Mouse (Mus musculus): Measurements from ENCODE around the gene Eef2. TPM values are rescaled to one million over a fixed set of nuclear protein-coding genes. Genes with fewer than 3 reads are reported as not detected.
"Not testable (repeated sequence)": the region's sequence is repeated elsewhere in the genome, so short reads cannot be mapped to it uniquely, and the experiment has no call there.

The Eef2 gene
- polyA plus RNA-seq, 1 experiment from 2014 or later = 549 TPM

- peak overlapping the region; percentile 72 for H3K4me2 ChIP-seq (ENCODE audit: low read depth, low read length)
Measured at GRCm38 (mm10) chr10:81175345-81175701, 1.1 kb upstream of the Eef2 start.

DNA sequence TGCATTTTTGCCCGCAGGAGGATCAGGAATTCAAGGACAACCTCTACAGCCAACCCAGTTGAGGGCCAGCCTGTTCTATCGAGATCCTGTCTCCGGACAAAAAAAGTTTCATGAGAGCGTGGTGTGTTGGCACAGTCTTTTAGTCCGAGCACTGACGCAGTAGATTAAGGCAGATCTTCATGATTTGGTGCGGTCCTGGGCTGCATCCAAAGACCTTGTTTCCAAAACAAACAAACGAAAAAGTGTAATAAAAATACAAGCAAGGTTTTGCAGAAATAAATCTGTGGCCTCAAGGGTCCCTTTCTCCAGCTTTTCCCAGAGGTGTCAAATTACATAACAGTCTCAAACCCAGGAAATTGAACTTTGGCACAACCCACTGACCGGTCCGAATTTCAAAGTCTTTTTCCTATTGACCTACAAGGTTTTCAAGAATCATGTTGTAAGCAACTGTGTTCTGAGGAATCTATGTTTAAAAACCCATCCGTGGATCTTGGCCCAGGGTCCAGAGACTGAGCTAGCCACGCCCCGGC, 430 bp upstream of the Eef2 start:
- WGBS = 4% methylated on average over 13 of the region's 13 CpGs
- DNase-seq (ENCODE audit: low spot score) (no peak), ATAC-seq (ENCODE audit: low read depth) (peak; percentile 16)
- Histone ChIP-seq H3K4me3 (ENCODE audit: low read depth, low read length) (peak overlapping the region; percentile 94), H3K4me1 (ENCODE audit: control insufficient read depth, insufficient read depth, low read length) (peaks cover 15% of the 10 kb centered on the region), H3K9me3 (ENCODE audit: control insufficient read depth, low read length) (no peaks in the 10 kb centered on the region), H3K27me3 (replicated peaks; ENCODE audit: control insufficient read depth, insufficient read depth, low read length) (no peaks in the 10 kb centered on the region), H3K36me3 (ENCODE audit: control insufficient read depth, insufficient read depth, low read length) (peaks cover 40% of the 10 kb centered on the region), H3K4me2 (ENCODE audit: low read depth, low read length) (peak overlapping the region; percentile 72), H3K27ac (replicated peaks; ENCODE audit: low read depth, low read length) (peak overlapping the region; percentile 88), H3K9ac (ENCODE audit: low read depth, low read length) (peak overlapping the region; percentile 53)

More at GRCm38 (mm10) chr10:81175345-81175701, 1.1 kb upstream of the Eef2 start:
- peaks cover 33% of the 10 kb centered on the region for H3K36me3 ChIP-seq (ENCODE audit: control insufficient read depth, insufficient read depth, low read length)
- WGBS = 7% methylated on average over 4 of the region's 4 CpGs
- DNase-seq (ENCODE audit: low spot score) = peak; percentile 55
- ATAC-seq (ENCODE audit: low read depth); H3K9me3 ChIP-seq (ENCODE audit: control insufficient read depth, low read length); H3K27me3 ChIP-seq (replicated peaks; ENCODE audit: control insufficient read depth, insufficient read depth, low read length): not testable (repeated sequence)
- H3K9ac ChIP-seq (ENCODE audit: low read depth, low read length) = peak overlapping the region; percentile 56; the same call in 1 of the 2 replicates
- H3K4me1 ChIP-seq (ENCODE audit: control insufficient read depth, insufficient read depth, low read length) = peaks cover 15% of the 10 kb centered on the region
- peak overlapping the region; percentile 94 for H3K4me3 ChIP-seq (ENCODE audit: low read depth, low read length)
- peak overlapping the region; percentile 88 for H3K27ac ChIP-seq (replicated peaks; ENCODE audit: low read depth, low read length)

DNA sequence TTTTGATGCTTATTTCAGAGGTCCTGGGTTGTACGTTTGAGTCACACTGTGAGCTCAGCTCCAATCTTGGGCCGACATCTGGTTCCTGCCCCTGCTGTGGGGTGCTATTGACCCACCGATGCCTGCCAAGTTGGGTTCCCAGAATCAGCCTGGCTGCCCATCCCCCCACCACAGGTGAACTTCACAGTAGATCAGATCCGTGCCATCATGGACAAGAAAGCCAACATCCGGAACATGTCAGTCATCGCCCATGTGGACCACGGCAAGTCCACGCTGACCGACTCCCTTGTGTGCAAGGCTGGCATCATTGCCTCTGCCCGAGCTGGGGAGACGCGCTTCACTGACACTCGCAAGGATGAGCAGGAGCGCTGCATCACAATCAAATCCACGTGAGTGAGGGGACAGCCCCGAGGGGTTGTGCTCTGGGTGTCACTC, 1.1 kb downstream of the Eef2 start:
- H3K4me1 ChIP-seq (ENCODE audit: control insufficient read depth, insufficient read depth, low read length) = peaks cover 15% of the 10 kb centered on the region
- ATAC-seq (ENCODE audit: low read depth) = no peak
- 10% methylated on average over 16 of the region's 16 CpGs for WGBS
- peak overlapping the region; percentile 88 for H3K27ac ChIP-seq (replicated peaks; ENCODE audit: low read depth, low read length)
- no peak for DNase-seq (ENCODE audit: low spot score)
- H3K4me2 ChIP-seq (ENCODE audit: low read depth, low read length) = peak overlapping the region; percentile 98
- no peaks in the 10 kb centered on the region for H3K9me3 ChIP-seq (ENCODE audit: control insufficient read depth, low read length)
- peak overlapping the region; percentile 94 for H3K4me3 ChIP-seq (ENCODE audit: low read depth, low read length)
- H3K36me3 ChIP-seq (ENCODE audit: control insufficient read depth, insufficient read depth, low read length) = peaks cover 55% of the 10 kb centered on the region
- H3K27me3 ChIP-seq (replicated peaks; ENCODE audit: control insufficient read depth, insufficient read depth, low read length) = no peaks in the 10 kb centered on the region
- peak overlapping the region; percentile 98 for H3K9ac ChIP-seq (ENCODE audit: low read depth, low read length)

GRCm38 (mm10) chr10:81177958-81178712, 1.7 kb downstream of the Eef2 start:
- peak overlapping the region; percentile 98 for H3K9ac ChIP-seq (ENCODE audit: low read depth, low read length)
- H3K9me3 ChIP-seq (ENCODE audit: control insufficient read depth, low read length) = no peaks in the 10 kb centered on the region
- peak overlapping the region; percentile 94 for H3K4me3 ChIP-seq (ENCODE audit: low read depth, low read length)
- no peaks in the 10 kb centered on the region for H3K27me3 ChIP-seq (replicated peaks; ENCODE audit: control insufficient read depth, insufficient read depth, low read length)
- H3K36me3 ChIP-seq (ENCODE audit: control insufficient read depth, insufficient read depth, low read length) = peaks cover 55% of the 10 kb centered on the region
- H3K4me2 ChIP-seq (ENCODE audit: low read depth, low read length) = peak overlapping the region; percentile 98
- ATAC-seq (ENCODE audit: low read depth) (no peak), DNase-seq (ENCODE audit: low spot score) (no peak)
- H3K4me1 ChIP-seq (ENCODE audit: control insufficient read depth, insufficient read depth, low read length) = peaks cover 12% of the 10 kb centered on the region
- H3K27ac ChIP-seq (replicated peaks; ENCODE audit: low read depth, low read length) = peak overlapping the region; percentile 88
- WGBS = 61% methylated on average over 14 of the region's 14 CpGs

- Histone ChIP-seq H3K36me3 (ENCODE audit: control insufficient read depth, insufficient read depth, low read length) (peaks cover 55% of the 10 kb centered on the region), H3K4me1 (ENCODE audit: control insufficient read depth, insufficient read depth, low read length) (peaks cover 4% of the 10 kb centered on the region), H3K9me3 (ENCODE audit: control insufficient read depth, low read length) (no peaks in the 10 kb centered on the region), H3K4me2 (ENCODE audit: low read depth, low read length) (no peak overlapping the region), H3K27me3 (replicated peaks; ENCODE audit: control insufficient read depth, insufficient read depth, low read length) (no peaks in the 10 kb centered on the region), H3K4me3 (ENCODE audit: low read depth, low read length) (no peak overlapping the region; the same call in 1 of the 2 replicates), H3K27ac (replicated peaks; ENCODE audit: low read depth, low read length) (no peak overlapping the region; the same call in 1 of the 2 replicates), H3K9ac (ENCODE audit: low read depth, low read length) (peak overlapping the region; percentile 98; the same call in 1 of the 2 replicates)
- ATAC-seq (ENCODE audit: low read depth) (no peak), DNase-seq (ENCODE audit: low spot score) (no peak)
- 95% methylated on average over 11 of the region's 11 CpGs for WGBS
Measured at GRCm38 (mm10) chr10:81178927-81179326, 2.5 kb downstream of the Eef2 start.

DNA sequence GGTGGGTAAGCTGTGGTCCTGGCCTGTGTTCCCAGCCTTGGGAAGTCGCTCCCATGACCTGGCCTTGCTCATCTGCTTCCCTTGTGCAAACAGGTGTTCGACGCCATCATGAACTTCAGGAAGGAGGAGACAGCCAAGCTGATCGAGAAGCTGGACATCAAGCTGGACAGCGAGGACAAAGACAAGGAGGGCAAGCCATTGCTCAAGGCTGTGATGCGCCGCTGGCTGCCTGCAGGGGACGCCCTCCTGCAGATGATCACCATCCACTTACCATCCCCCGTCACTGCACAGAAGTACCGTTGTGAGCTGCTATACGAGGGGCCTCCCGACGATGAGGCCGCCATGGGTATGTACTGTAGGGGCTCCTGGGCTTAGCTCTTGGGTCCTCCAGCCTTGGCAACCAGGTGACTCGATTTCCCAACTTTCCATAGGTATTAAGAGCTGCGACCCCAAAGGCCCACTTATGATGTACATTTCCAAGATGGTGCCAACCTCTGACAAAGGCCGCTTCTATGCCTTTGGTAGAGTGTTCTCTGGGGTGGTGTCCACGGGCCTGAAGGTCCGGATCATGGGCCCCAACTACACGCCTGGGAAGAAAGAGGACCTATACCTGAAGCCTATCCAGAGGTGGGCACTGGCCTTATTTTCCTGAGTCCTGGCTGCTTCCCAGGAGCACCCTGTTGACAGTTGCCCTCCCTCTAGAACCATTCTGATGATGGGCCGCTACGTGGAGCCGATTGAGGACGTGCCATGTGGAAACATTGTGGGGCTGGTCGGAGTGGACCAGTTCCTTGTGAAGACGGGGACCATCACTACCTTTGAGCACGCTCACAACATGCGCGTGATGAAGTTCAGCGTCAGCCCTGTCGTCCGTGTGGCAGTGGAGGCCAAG, 3.3 kb downstream of the Eef2 start:
- Histone ChIP-seq H3K9me3 (ENCODE audit: control insufficient read depth, low read length) (no peaks in the 10 kb centered on the region), H3K36me3 (ENCODE audit: control insufficient read depth, insufficient read depth, low read length) (peaks cover 63% of the 10 kb centered on the region), H3K9ac (ENCODE audit: low read depth, low read length) (no peak overlapping the region), H3K4me1 (ENCODE audit: control insufficient read depth, insufficient read depth, low read length) (peaks cover 3% of the 10 kb centered on the region; the same call in 1 of the 2 replicates), H3K27me3 (replicated peaks; ENCODE audit: control insufficient read depth, insufficient read depth, low read length) (no peaks in the 10 kb centered on the region), H3K27ac (replicated peaks; ENCODE audit: low read depth, low read length) (peak overlapping the region; percentile 33; the same call in 1 of the 2 replicates), H3K4me3 (ENCODE audit: low read depth, low read length) (no peak overlapping the region), H3K4me2 (ENCODE audit: low read depth, low read length) (no peak overlapping the region)
- 89% methylated on average over 32 of the region's 32 CpGs for WGBS
- no peak for DNase-seq (ENCODE audit: low spot score)
- no peak for ATAC-seq (ENCODE audit: low read depth)

DNA sequence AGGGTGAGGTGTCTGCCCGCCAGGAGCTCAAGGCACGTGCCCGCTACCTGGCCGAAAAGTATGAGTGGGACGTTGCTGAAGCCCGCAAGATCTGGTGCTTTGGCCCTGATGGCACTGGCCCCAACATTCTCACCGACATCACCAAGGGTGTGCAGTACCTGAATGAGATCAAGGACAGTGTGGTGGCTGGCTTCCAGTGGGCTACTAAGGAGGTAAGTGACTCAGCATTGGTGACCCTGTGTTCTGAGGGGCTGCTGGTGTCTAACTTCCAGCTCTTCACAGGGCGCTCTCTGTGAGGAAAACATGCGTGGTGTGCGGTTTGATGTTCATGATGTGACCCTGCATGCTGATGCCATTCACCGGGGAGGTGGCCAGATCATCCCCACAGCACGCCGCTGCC, 4.5 kb downstream of the Eef2 start:
- Histone ChIP-seq H3K4me1 (ENCODE audit: control insufficient read depth, insufficient read depth, low read length) (no peaks in the 10 kb centered on the region; the same call in 1 of the 2 replicates), H3K36me3 (ENCODE audit: control insufficient read depth, insufficient read depth, low read length) (peaks cover 72% of the 10 kb centered on the region), H3K9me3 (ENCODE audit: control insufficient read depth, low read length) (no peaks in the 10 kb centered on the region), H3K4me2 (ENCODE audit: low read depth, low read length) (no peak overlapping the region), H3K9ac (ENCODE audit: low read depth, low read length) (no peak overlapping the region), H3K27ac (replicated peaks; ENCODE audit: low read depth, low read length) (no peak overlapping the region), H3K4me3 (ENCODE audit: low read depth, low read length) (no peak overlapping the region), H3K27me3 (replicated peaks; ENCODE audit: control insufficient read depth, insufficient read depth, low read length) (no peaks in the 10 kb centered on the region)
- WGBS = 97% methylated on average over 13 of the region's 13 CpGs
- ATAC-seq (ENCODE audit: low read depth) = no peak
- DNase-seq (ENCODE audit: low spot score) = no peak

DNA sequence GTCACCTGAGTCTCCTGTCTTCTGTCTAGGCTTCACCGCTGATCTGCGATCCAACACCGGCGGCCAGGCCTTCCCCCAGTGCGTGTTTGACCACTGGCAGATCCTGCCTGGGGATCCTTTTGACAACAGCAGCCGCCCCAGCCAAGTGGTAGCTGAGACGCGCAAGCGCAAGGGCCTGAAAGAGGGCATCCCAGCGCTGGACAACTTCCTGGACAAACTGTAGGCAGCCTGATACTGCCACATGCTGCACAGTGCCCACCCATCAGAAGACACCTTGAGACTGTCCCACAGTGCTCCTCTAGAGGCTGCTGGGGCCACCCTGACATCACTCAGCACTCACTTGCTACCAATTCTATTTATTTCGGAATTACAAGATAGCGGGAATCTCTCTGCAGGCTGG, 5.4 kb downstream of the Eef2 start:
- H3K9me3 ChIP-seq (ENCODE audit: control insufficient read depth, low read length); DNase-seq (ENCODE audit: low spot score); H3K4me2 ChIP-seq (ENCODE audit: low read depth, low read length); H3K9ac ChIP-seq (ENCODE audit: low read depth, low read length); H3K4me3 ChIP-seq (ENCODE audit: low read depth, low read length); ATAC-seq (ENCODE audit: low read depth); H3K4me1 ChIP-seq (ENCODE audit: control insufficient read depth, insufficient read depth, low read length); H3K27me3 ChIP-seq (replicated peaks; ENCODE audit: control insufficient read depth, insufficient read depth, low read length): not testable (repeated sequence)
- Histone ChIP-seq H3K27ac (replicated peaks; ENCODE audit: low read depth, low read length) (peak overlapping the region; percentile 30; the same call in 1 of the 2 replicates), H3K36me3 (ENCODE audit: control insufficient read depth, insufficient read depth, low read length) (peaks cover 78% of the 10 kb centered on the region)
- 86% methylated on average over 11 of the region's 12 CpGs for WGBS

Measured in embryonic facial prominence, embryonic 14.5 days (tissue).